18 mouse cellular contexts compared by ENCODE assay signal in genomic region chr19:56566940-56567339, GRCm38 (mm10). TPM values are rescaled to one million over a fixed set of nuclear protein-coding genes. Genes with fewer than 3 reads are reported as not detected.
A peak's percentile ranks its signal among the peaks of the same experiment; 100 is the strongest.
DNase-seq lines count a peak whose midpoint lies in the region; ATAC-seq and TF ChIP-seq lines count a peak whose summit lies in the region.
"Had no signal": no experiment of that assay in that cellular context is flagged by ENCODE, and none has a peak within 500 bp of the region (broad histone marks: within the 10 kb centered on the region; RNA-seq: fewer than 3 reads in every experiment).

No protein-coding gene starts in this region.

- peak; percentile 74; the same call in 1 of the 2 replicates for ATAC-seq in liver, embryonic 16.5 days (ENCODE audit: low read depth)
- ATAC-seq in megakaryocyte progenitor cell, adult 5-6 weeks (replicated peaks; ENCODE audit: poor library complexity), result peak; percentile 25; the same call in 1 of the 2 replicates
- ATAC-seq: forebrain, embryonic 15.5 days had no signal

- peak; percentile 28; the same call in 1 of the 2 replicates for TF ChIP-seq CTCF in lung, adult 2 months (IDR thresholded peaks at IDR 0.05; ENCODE audit: insufficient read depth, low read length)
- TF ChIP-seq CTCF in MEL (IDR thresholded peaks at IDR 0.05 in 2 of 3, conservative IDR thresholded peaks at IDR 0.05 in 1 of 3; ENCODE audit: control insufficient read depth in 1 of 3, insufficient read depth in 1 of 3, low read depth in 2 of 3, low read length in 3 of 3, poor library complexity in 1 of 3, severe bottlenecking in 1 of 3), result no peak
- no peak for TF ChIP-seq CTCF in layer of hippocampus, adult 2 months (conservative IDR thresholded peaks at IDR 0.05)

- WGBS in lung, adult 2 months, result 56% methylated on average over 6 of the region's 6 CpGs
- 36% methylated on average over 6 of the region's 6 CpGs for WGBS in liver, embryonic 16.5 days (ENCODE audit: insufficient replicate concordance)

- H3K27me3 ChIP-seq in MEL (ENCODE audit: control insufficient read depth in 1 of 2, insufficient read depth in 2 of 2, low read length in 2 of 2), result no peaks in the 10 kb centered on the region
- no peaks in the 10 kb centered on the region for H3K27me3 ChIP-seq in liver, embryonic 16.5 days (ENCODE audit: control insufficient read depth, insufficient read depth, low read depth, low read length)
- H3K27me3 ChIP-seq: CH12.LX; embryonic facial prominence, embryonic 12.5 days; forebrain, embryonic 15.5 days; hindbrain, embryonic 13.5 days had no signal

- H3K4me2 ChIP-seq in liver, embryonic 16.5 days (ENCODE audit: low read depth, low read length), result no peak overlapping the region
- H3K4me2 ChIP-seq: embryonic facial prominence, embryonic 12.5 days; forebrain, embryonic 15.5 days; hindbrain, embryonic 13.5 days had no signal

- no peak overlapping the region for H3K9ac ChIP-seq in MEL (ENCODE audit: control insufficient read depth, low read depth, low read length, poor library complexity, severe bottlenecking)
- no peak overlapping the region for H3K9ac ChIP-seq in liver, embryonic 16.5 days (ENCODE audit: low read depth, low read length)
- H3K9ac ChIP-seq: embryonic facial prominence, embryonic 12.5 days; forebrain, embryonic 15.5 days; hindbrain, embryonic 13.5 days had no signal

- peaks cover 21 to 30% of the 10 kb centered on the region in 2 experiments for H3K36me3 ChIP-seq in MEL (ENCODE audit: control insufficient read depth in 1 of 2, insufficient read depth in 2 of 2, low read length in 2 of 2)
- H3K36me3 ChIP-seq in liver, embryonic 16.5 days (ENCODE audit: control insufficient read depth, insufficient read depth), result peaks cover 3% of the 10 kb centered on the region; the same call in 1 of the 2 replicates

- TF ChIP-seq EP300 in MEL (IDR thresholded peaks at IDR 0.05; ENCODE audit: low read depth in 1 of 2, low read length in 2 of 2), result no peak

- H3K79me2 ChIP-seq in MEL (ENCODE audit: control insufficient read depth, insufficient read depth, low read length, poor library complexity), result peaks cover 34% of the 10 kb centered on the region

- no peaks in the 10 kb centered on the region for H3K9me3 ChIP-seq in MEL (replicated peaks; ENCODE audit: insufficient read depth, low read length)
- no peaks in the 10 kb centered on the region for H3K9me3 ChIP-seq in liver, embryonic 16.5 days (replicated peaks; ENCODE audit: control insufficient read depth, low read length)
- H3K9me3 ChIP-seq: embryonic facial prominence, embryonic 12.5 days; forebrain, embryonic 15.5 days; heart, embryonic 10.5 days; hindbrain, embryonic 13.5 days had no signal

- no peak overlapping the region for H3K27ac ChIP-seq in MEL (ENCODE audit: control insufficient read depth, low read depth, low read length)
- H3K27ac ChIP-seq in liver, embryonic 16.5 days (ENCODE audit: low read length), result no peak overlapping the region
- no peak overlapping the region for H3K27ac ChIP-seq in layer of hippocampus, adult 2 months
- H3K27ac ChIP-seq: embryonic facial prominence, embryonic 12.5 days; forebrain, embryonic 15.5 days; heart, embryonic 10.5 days; hindbrain, embryonic 13.5 days had no signal

- TF ChIP-seq POLR2A in lung, adult 2 months (IDR thresholded peaks at IDR 0.05; ENCODE audit: borderline replicate concordance, extremely low read depth, low read depth, low read length), result no peak
- no peak for TF ChIP-seq POLR2A in MEL (IDR thresholded peaks at IDR 0.05; ENCODE audit: control insufficient read depth in 1 of 2, insufficient read depth in 1 of 2, low read depth in 1 of 2, low read length in 2 of 2, poor library complexity in 1 of 2)

- DNase-seq in lung, adult 2 months, result peak; percentile 8
- no peak for DNase-seq in lung, postnatal 14 days
- DNase-seq in MEL (ENCODE audit: low read depth, low spot score), result no peak
- DNase-seq in layer of hippocampus, adult 2 months (ENCODE audit: low spot score in 2 of 2), result no peak
- no peak for DNase-seq in urinary bladder, adult 18-20 months (ENCODE audit: low spot score in 2 of 2)
- DNase-seq: adrenal gland, postnatal 10 days; cerebellum, adult 11-12 months; cerebellum, adult 9-10 months; cerebellum, postnatal 25 days; heart, adult 18-20 months; heart, postnatal 10 days had no signal

- no peak overlapping the region for H3K4me3 ChIP-seq in lung, adult 2 months (replicated peaks; ENCODE audit: extremely low read depth, low read depth, low read length)
- no peak overlapping the region for H3K4me3 ChIP-seq in MEL (ENCODE audit: control insufficient read depth in 1 of 2, insufficient read depth in 1 of 2, low read depth in 2 of 2, low read length in 2 of 2)
- no peak overlapping the region for H3K4me3 ChIP-seq in liver, embryonic 16.5 days (ENCODE audit: low read depth, low read length)
- no peak overlapping the region for H3K4me3 ChIP-seq in layer of hippocampus, adult 2 months
- H3K4me3 ChIP-seq: embryonic facial prominence, embryonic 12.5 days; forebrain, embryonic 15.5 days; heart, embryonic 10.5 days; hindbrain, embryonic 13.5 days had no signal

- peaks cover 21% of the 10 kb centered on the region for H3K4me1 ChIP-seq in lung, adult 2 months (ENCODE audit: control insufficient read depth, insufficient read depth, low read length)
- peaks cover 12 to 13% of the 10 kb centered on the region in 2 experiments for H3K4me1 ChIP-seq in MEL (ENCODE audit: control insufficient read depth in 1 of 2, insufficient read depth in 2 of 2, low read length in 2 of 2)
- H3K4me1 ChIP-seq in liver, embryonic 16.5 days (ENCODE audit: control insufficient read depth, low read depth, low read length), result peaks cover 14% of the 10 kb centered on the region
- H3K4me1 ChIP-seq: embryonic facial prominence, embryonic 12.5 days had no signal

- TF ChIP-seq RAD21 in MEL (IDR thresholded peaks at IDR 0.05; ENCODE audit: low read depth, low read length), result no peak

TF ChIP-seq in MEL, 35 proteins besides CTCF, POLR2A, EP300 and RAD21:
- TF ChIP-seq TCF12 (IDR thresholded peaks at IDR 0.05; ENCODE audit: low read depth, low read length) (peak; percentile 27; the same call in 1 of the 2 replicates), CHD1 (IDR thresholded peaks at IDR 0.05; ENCODE audit: low read depth, low read length) (no peak), TAL1 (IDR thresholded peaks at IDR 0.05; ENCODE audit: low read length) (peak; percentile 27; the same call in 1 of the 2 replicates), MXI1 (IDR thresholded peaks at IDR 0.05; ENCODE audit: low read depth, low read length) (peak; percentile 52; the same call in 1 of the 2 replicates), ZMIZ1 (IDR thresholded peaks at IDR 0.05; ENCODE audit: low read depth, low read length) (no peak), GATA1 (IDR thresholded peaks at IDR 0.05; ENCODE audit: low read depth, low read length) (0 out of 2 replicates have a peak, but pooled peaks have one; percentile 28), BHLHE40 (IDR thresholded peaks at IDR 0.05; ENCODE audit: borderline replicate concordance, low read depth, low read length) (peak; percentile 42; the same call in 1 of the 2 replicates), ZNF384 (IDR thresholded peaks at IDR 0.05; ENCODE audit: low read depth, low read length) (no peak)

RNA-seq across cellular contexts. Expression of gene Nhlrc2, which starts 18.9 kb away (rescaled TPM):
- polyA plus RNA-seq in lung, adult 2 months (2012; rRNA removed), result 17.3 and 28.9 TPM in 2 replicates
- 27.7 and 34.7 TPM in 2 replicates for total RNA-seq in MEL (2012; rRNA removed)
- 10 to 100 TPM; 22.4 to 37.6 TPM for polyA plus RNA-seq in MEL (2012; ENCODE audit: insufficient read depth in 1 of 2, insufficient read length in 2 of 2, low read depth in 1 of 2, low replicate concordance in 2 of 2, missing spikeins in 1 of 2)
- polyA plus RNA-seq in liver, embryonic 16.5 days (2015; fragmentation: Nextera tagmentation; extraction: Ambion mirVana), result 7.2 and 7.8 TPM in 2 replicates
- 11.1 and 11.9 TPM in 2 replicates for total RNA-seq in megakaryocyte progenitor cell, adult 5-6 weeks (2015)
- total RNA-seq in megakaryocyte progenitor cell, adult 5-6 weeks (2017), result 15.7 TPM in 2 replicates
- 10 to 100 TPM; 11.6 to 12.9 TPM for total RNA-seq in layer of hippocampus, adult 2 months (2021)

RNA-seq across cellular contexts. Expression of gene Dclre1a, which starts 18.9 kb away (rescaled TPM):
- polyA plus RNA-seq in lung, adult 2 months (2012; rRNA removed), result 5.1 and 6.3 TPM in 2 replicates
- total RNA-seq in MEL (2012; rRNA removed), result 27.9 and 28.7 TPM in 2 replicates
- 100 to 1,000 TPM in 1 of 2 experiments, 10 to 100 TPM in 1; 36.0 to 142 TPM for polyA plus RNA-seq in MEL (2012; ENCODE audit: insufficient read depth in 1 of 2, insufficient read length in 2 of 2, low read depth in 1 of 2, low replicate concordance in 2 of 2, missing spikeins in 1 of 2)
- 16.1 and 16.9 TPM in 2 replicates for polyA plus RNA-seq in liver, embryonic 16.5 days (2015; fragmentation: Nextera tagmentation; extraction: Ambion mirVana)
- 31.1 and 37.3 TPM in 2 replicates for total RNA-seq in megakaryocyte progenitor cell, adult 5-6 weeks (2015)
- 21.2 and 25.6 TPM in 2 replicates for total RNA-seq in megakaryocyte progenitor cell, adult 5-6 weeks (2017)
- 1 to 10 TPM; 6.9 to 7.7 TPM for total RNA-seq in layer of hippocampus, adult 2 months (2021)
